Mouse (Mus musculus): ENCODE data around the gene Trpm3. TPM values are rescaled to one million over a fixed set of nuclear protein-coding genes. Genes with fewer than 3 reads are reported as not detected.
"Not testable (repeated sequence)": the region's sequence is repeated elsewhere in the genome, so short reads cannot be mapped to it uniquely, and the experiment has no call there.

Gene Trpm3
- total RNA-seq, 1 experiment from 2014 or later = not detected

- no peak for ATAC-seq (replicated peaks in 1 of 2; ENCODE audit: insufficient read depth in 1 of 2, low FRiP score in 2 of 2, low TSS enrichment in 1 of 2, low read depth in 1 of 2, poor library complexity in 2 of 2, severe bottlenecking in 2 of 2)
Measured at GRCm38 (mm10) chr19:22847696-22848095, 708.9 kb downstream of the Trpm3 start.

GRCm38 (mm10) chr19:22848251-22848650 lies 709.4 kb downstream of the Trpm3 start:
- ATAC-seq (replicated peaks in 1 of 2; ENCODE audit: insufficient read depth in 1 of 2, low FRiP score in 2 of 2, low TSS enrichment in 1 of 2, low read depth in 1 of 2, poor library complexity in 2 of 2, severe bottlenecking in 2 of 2) = no peak

- ATAC-seq (replicated peaks in 1 of 2; ENCODE audit: insufficient read depth in 1 of 2, low FRiP score in 2 of 2, low TSS enrichment in 1 of 2, low read depth in 1 of 2, poor library complexity in 2 of 2, severe bottlenecking in 2 of 2) = no peak
Measured at GRCm38 (mm10) chr19:22848783-22849576, 710.1 kb downstream of the Trpm3 start.

- ATAC-seq (replicated peaks in 1 of 2; ENCODE audit: insufficient read depth in 1 of 2, low FRiP score in 2 of 2, low TSS enrichment in 1 of 2, low read depth in 1 of 2, poor library complexity in 2 of 2, severe bottlenecking in 2 of 2) = not testable (repeated sequence)
Measured at GRCm38 (mm10) chr19:22851423-22851822, 712.6 kb downstream of the Trpm3 start.

GRCm38 (mm10) chr19:22859644-22860043 lies 720.8 kb downstream of the Trpm3 start:
- no peak for ATAC-seq (replicated peaks in 1 of 2; ENCODE audit: insufficient read depth in 1 of 2, low FRiP score in 2 of 2, low TSS enrichment in 1 of 2, low read depth in 1 of 2, poor library complexity in 2 of 2, severe bottlenecking in 2 of 2)

- ATAC-seq (replicated peaks in 1 of 2; ENCODE audit: insufficient read depth in 1 of 2, low FRiP score in 2 of 2, low TSS enrichment in 1 of 2, low read depth in 1 of 2, poor library complexity in 2 of 2, severe bottlenecking in 2 of 2) = no peak
Measured at GRCm38 (mm10) chr19:22867456-22867855, 728.6 kb downstream of the Trpm3 start.

- no peak for ATAC-seq (replicated peaks in 1 of 2; ENCODE audit: insufficient read depth in 1 of 2, low FRiP score in 2 of 2, low TSS enrichment in 1 of 2, low read depth in 1 of 2, poor library complexity in 2 of 2, severe bottlenecking in 2 of 2)
Measured at GRCm38 (mm10) chr19:22869853-22870252, 731.0 kb downstream of the Trpm3 start.

- ATAC-seq (replicated peaks in 1 of 2; ENCODE audit: insufficient read depth in 1 of 2, low FRiP score in 2 of 2, low TSS enrichment in 1 of 2, low read depth in 1 of 2, poor library complexity in 2 of 2, severe bottlenecking in 2 of 2) = no peak
Measured at GRCm38 (mm10) chr19:22872456-22872855, 733.6 kb downstream of the Trpm3 start.

- ATAC-seq (replicated peaks in 1 of 2; ENCODE audit: insufficient read depth in 1 of 2, low FRiP score in 2 of 2, low TSS enrichment in 1 of 2, low read depth in 1 of 2, poor library complexity in 2 of 2, severe bottlenecking in 2 of 2) = no peak
Measured at GRCm38 (mm10) chr19:22880199-22880598, 741.4 kb downstream of the Trpm3 start.

- no peak for ATAC-seq (replicated peaks in 1 of 2; ENCODE audit: insufficient read depth in 1 of 2, low FRiP score in 2 of 2, low TSS enrichment in 1 of 2, low read depth in 1 of 2, poor library complexity in 2 of 2, severe bottlenecking in 2 of 2)
Measured at GRCm38 (mm10) chr19:22882670-22883111, 743.8 kb downstream of the Trpm3 start.

GRCm38 (mm10) chr19:22883154-22883553 lies 744.3 kb downstream of the Trpm3 start:
- ATAC-seq (replicated peaks in 1 of 2; ENCODE audit: insufficient read depth in 1 of 2, low FRiP score in 2 of 2, low TSS enrichment in 1 of 2, low read depth in 1 of 2, poor library complexity in 2 of 2, severe bottlenecking in 2 of 2) = no peak

- ATAC-seq (replicated peaks in 1 of 2; ENCODE audit: insufficient read depth in 1 of 2, low FRiP score in 2 of 2, low TSS enrichment in 1 of 2, low read depth in 1 of 2, poor library complexity in 2 of 2, severe bottlenecking in 2 of 2) = peak; percentile 95 to 97
Measured at GRCm38 (mm10) chr19:22883744-22884317, 745.0 kb downstream of the Trpm3 start.

GRCm38 (mm10) chr19:22884357-22884756 lies 745.5 kb downstream of the Trpm3 start:
- ATAC-seq (replicated peaks in 1 of 2; ENCODE audit: insufficient read depth in 1 of 2, low FRiP score in 2 of 2, low TSS enrichment in 1 of 2, low read depth in 1 of 2, poor library complexity in 2 of 2, severe bottlenecking in 2 of 2) = peak in 1 of 2 experiments; percentile 51; a peak in 2 of 4 replicates

GRCm38 (mm10) chr19:22885051-22885450 lies 746.2 kb downstream of the Trpm3 start:
- ATAC-seq (replicated peaks in 1 of 2; ENCODE audit: insufficient read depth in 1 of 2, low FRiP score in 2 of 2, low TSS enrichment in 1 of 2, low read depth in 1 of 2, poor library complexity in 2 of 2, severe bottlenecking in 2 of 2) = no peak

- no peak for ATAC-seq (replicated peaks in 1 of 2; ENCODE audit: insufficient read depth in 1 of 2, low FRiP score in 2 of 2, low TSS enrichment in 1 of 2, low read depth in 1 of 2, poor library complexity in 2 of 2, severe bottlenecking in 2 of 2)
Measured at GRCm38 (mm10) chr19:22901892-22902291, 763.0 kb downstream of the Trpm3 start.

GRCm38 (mm10) chr19:22902386-22902785 lies 763.5 kb downstream of the Trpm3 start:
- ATAC-seq (replicated peaks in 1 of 2; ENCODE audit: insufficient read depth in 1 of 2, low FRiP score in 2 of 2, low TSS enrichment in 1 of 2, low read depth in 1 of 2, poor library complexity in 2 of 2, severe bottlenecking in 2 of 2) = no peak

GRCm38 (mm10) chr19:22905066-22905482 lies 766.2 kb downstream of the Trpm3 start:
- no peak for ATAC-seq (replicated peaks in 1 of 2; ENCODE audit: insufficient read depth in 1 of 2, low FRiP score in 2 of 2, low TSS enrichment in 1 of 2, low read depth in 1 of 2, poor library complexity in 2 of 2, severe bottlenecking in 2 of 2)

- no peak for ATAC-seq (replicated peaks in 1 of 2; ENCODE audit: insufficient read depth in 1 of 2, low FRiP score in 2 of 2, low TSS enrichment in 1 of 2, low read depth in 1 of 2, poor library complexity in 2 of 2, severe bottlenecking in 2 of 2)
Measured at GRCm38 (mm10) chr19:22910686-22911085, 771.8 kb downstream of the Trpm3 start.

GRCm38 (mm10) chr19:22912971-22913370 lies 774.1 kb downstream of the Trpm3 start:
- no peak for ATAC-seq (replicated peaks in 1 of 2; ENCODE audit: insufficient read depth in 1 of 2, low FRiP score in 2 of 2, low TSS enrichment in 1 of 2, low read depth in 1 of 2, poor library complexity in 2 of 2, severe bottlenecking in 2 of 2)
